Mouse (Mus musculus) neural tube, embryonic 12.5 days (tissue): ENCODE measurements at regions not wholly inside any gene's neighbourhood (a gene's known extent, or its start where the extent isn't known, plus 50 kb on each side); places are given as distances from the start of the nearest gene placed in this dataset.
A peak's percentile ranks its signal among the peaks of the same experiment; 100 is the strongest.
"Not testable (repeated sequence)": the region's sequence is repeated elsewhere in the genome, so short reads cannot be mapped to it uniquely, and the experiment has no call there.

ENCODE experiments used
- ATAC-seq: fragments of 200-750 bp; cut with Nextera tagmentation; 2 replicates; pipeline ENCODE4 v1.8.0; 2017; ENCODE audit warnings: low read depth, mild to moderate bottlenecking, moderate TSS enrichment, moderate library complexity; ENCODE audit not compliant: low FRiP score
- H3K27ac ChIP-seq: fragments of 300-500 bp; sonication (generic); 2 replicates; pipeline ENCODE4 v1.5.1; 2016
- H3K27me3 ChIP-seq: fragments of 300-500 bp; sonication (generic); replicated peaks from 2 replicates; pipeline ENCODE4 v1.6.1; 2016; ENCODE audit warnings: mild to moderate bottlenecking
- H3K36me3 ChIP-seq: fragments of 300-500 bp; sonication (generic); 2 replicates; pipeline ENCODE4 v1.6.1; 2016; ENCODE audit warnings: mild to moderate bottlenecking
- H3K4me1 ChIP-seq: fragments of 300-500 bp; sonication (generic); 2 replicates; pipeline ENCODE4 v1.6.1; 2016
- H3K4me2 ChIP-seq: fragments of 300-500 bp; sonication (generic); replicated peaks from 2 replicates; pipeline ENCODE4 v1.6.1; 2016; ENCODE audit warnings: mild to moderate bottlenecking
- H3K4me3 ChIP-seq: fragments of 300-500 bp; sonication (generic); 2 replicates; pipeline ENCODE4 v1.5.1; 2016
- H3K9ac ChIP-seq: fragments of 300-500 bp; sonication (generic); 2 replicates; pipeline ENCODE4 v1.6.1; 2016; ENCODE audit warnings: mild to moderate bottlenecking
- H3K9me3 ChIP-seq: fragments of 300-500 bp; sonication (generic); 2 replicates; pipeline ENCODE4 v1.6.1; 2016; ENCODE audit warnings: mild to moderate bottlenecking
- WGBS: fragments of 180-500 bp; shearing (Covaris S2); methylation state at CpG from one replicate; pipeline ENCODE4 v1.1.7; 2016; 5-methylcytosine and 5-hydroxymethylcytosine counted together

- ATAC-seq: no peak
- Histone ChIP-seq H3K4me3 (no peak overlapping the region), H3K4me2 (no peak overlapping the region), H3K9me3 (no peaks in the 10 kb centered on the region), H3K9ac (no peak overlapping the region), H3K27ac (no peak overlapping the region), H3K36me3 (no peaks in the 10 kb centered on the region), H3K27me3 (no peaks in the 10 kb centered on the region), H3K4me1 (no peaks in the 10 kb centered on the region)
- WGBS: 73% methylated on average over 6 of the region's 6 CpGs
Observed at GRCm38 (mm10) chr5:102123285-102123684, 53.6 kb upstream of the Wdfy3 start.

- H3K36me3 ChIP-seq: no peaks in the 10 kb centered on the region
- H3K9ac ChIP-seq: no peak overlapping the region
- no peaks in the 10 kb centered on the region for H3K4me1 ChIP-seq
- ATAC-seq: no peak
- H3K4me2 ChIP-seq: no peak overlapping the region
- H3K27me3 ChIP-seq: no peaks in the 10 kb centered on the region
- no peaks in the 10 kb centered on the region for H3K9me3 ChIP-seq
- no peak overlapping the region for H3K4me3 ChIP-seq
- no peak overlapping the region for H3K27ac ChIP-seq
- WGBS: 13% methylated on average over 3 of the region's 3 CpGs
Observed at GRCm38 (mm10) chr5:102126737-102127136, 57.0 kb upstream of the Wdfy3 start.

GRCm38 (mm10) chr5:102147991-102148390, 78.3 kb upstream of the Wdfy3 start:
- WGBS: 84% methylated on average over 4 of the region's 4 CpGs
- H3K9me3 ChIP-seq: no peaks in the 10 kb centered on the region
- H3K4me2 ChIP-seq: no peak overlapping the region
- no peak overlapping the region for H3K27ac ChIP-seq
- no peak for ATAC-seq
- no peak overlapping the region for H3K4me3 ChIP-seq
- no peak overlapping the region for H3K9ac ChIP-seq
- no peaks in the 10 kb centered on the region for H3K4me1 ChIP-seq
- no peaks in the 10 kb centered on the region for H3K27me3 ChIP-seq
- H3K36me3 ChIP-seq: no peaks in the 10 kb centered on the region

- no peak overlapping the region for H3K4me3 ChIP-seq
- no peaks in the 10 kb centered on the region for H3K27me3 ChIP-seq
- H3K4me2 ChIP-seq: no peak overlapping the region
- 0 out of 2 replicates have a peak, but pooled peaks have one; percentile 58 for ATAC-seq
- H3K27ac ChIP-seq: no peak overlapping the region
- H3K9me3 ChIP-seq: no peaks in the 10 kb centered on the region
- no peaks in the 10 kb centered on the region for H3K4me1 ChIP-seq
- H3K36me3 ChIP-seq: no peaks in the 10 kb centered on the region
- H3K9ac ChIP-seq: no peak overlapping the region
- 49% methylated on average over 14 of the region's 14 CpGs for WGBS
Observed at GRCm38 (mm10) chr5:102149481-102150129, 79.9 kb upstream of the Wdfy3 start.

- Histone ChIP-seq H3K27me3 (no peaks in the 10 kb centered on the region), H3K27ac (no peak overlapping the region), H3K9ac (no peak overlapping the region), H3K4me3 (no peak overlapping the region), H3K36me3 (no peaks in the 10 kb centered on the region), H3K4me2 (no peak overlapping the region), H3K9me3 (no peaks in the 10 kb centered on the region), H3K4me1 (no peaks in the 10 kb centered on the region)
- no peak for ATAC-seq
- WGBS: 24% methylated on average over 2 of the region's 2 CpGs
Observed at GRCm38 (mm10) chr5:102159621-102160020, 89.9 kb upstream of the Wdfy3 start.

- H3K4me2 ChIP-seq: no peak overlapping the region
Observed at GRCm38 (mm10) chr5:102167981-102168380, 98.3 kb upstream of the Wdfy3 start.

GRCm38 (mm10) chr5:102171808-102172207, 102.1 kb upstream of the Wdfy3 start:
- H3K9me3 ChIP-seq: no peaks in the 10 kb centered on the region
- ATAC-seq: no peak
- no peaks in the 10 kb centered on the region for H3K36me3 ChIP-seq
- no peak overlapping the region for H3K27ac ChIP-seq
- H3K4me1 ChIP-seq: no peaks in the 10 kb centered on the region
- no peak overlapping the region for H3K4me2 ChIP-seq
- H3K27me3 ChIP-seq: no peaks in the 10 kb centered on the region
- no peak overlapping the region for H3K4me3 ChIP-seq
- WGBS: 81% methylated on average over 2 of the region's 3 CpGs
- no peak overlapping the region for H3K9ac ChIP-seq

More at GRCm38 (mm10) chr5:102167981-102168380, 98.3 kb upstream of the Wdfy3 start:
- no peaks in the 10 kb centered on the region for H3K9me3 ChIP-seq
- no peaks in the 10 kb centered on the region for H3K36me3 ChIP-seq
- H3K4me3 ChIP-seq: no peak overlapping the region
- H3K9ac ChIP-seq: no peak overlapping the region
- no peaks in the 10 kb centered on the region for H3K4me1 ChIP-seq
- H3K27ac ChIP-seq: no peak overlapping the region
- ATAC-seq: no peak
- WGBS: 41% methylated on average over 4 of the region's 4 CpGs
- no peaks in the 10 kb centered on the region for H3K27me3 ChIP-seq

GRCm38 (mm10) chr5:102180250-102180649, 110.5 kb upstream of the Wdfy3 start:
- Histone ChIP-seq H3K27ac (no peak overlapping the region), H3K4me2 (no peak overlapping the region), H3K27me3 (no peaks in the 10 kb centered on the region), H3K4me3 (no peak overlapping the region), H3K9ac (no peak overlapping the region), H3K4me1 (no peaks in the 10 kb centered on the region), H3K9me3 (no peaks in the 10 kb centered on the region), H3K36me3 (no peaks in the 10 kb centered on the region)
- no peak for ATAC-seq
- 87% methylated on average over 8 of the region's 8 CpGs for WGBS

- not testable (repeated sequence) for H3K4me1 ChIP-seq, ATAC-seq, H3K4me3 ChIP-seq
Observed at GRCm38 (mm10) chr5:102188951-102189350, 119.2 kb upstream of the Wdfy3 start.

GRCm38 (mm10) chr5:102206456-102206855, 136.7 kb upstream of the Wdfy3 start:
- Histone ChIP-seq H3K27me3 (no peaks in the 10 kb centered on the region), H3K9ac (no peak overlapping the region), H3K4me2 (no peak overlapping the region), H3K36me3 (no peaks in the 10 kb centered on the region), H3K4me1 (no peaks in the 10 kb centered on the region), H3K27ac (no peak overlapping the region), H3K4me3 (no peak overlapping the region), H3K9me3 (no peaks in the 10 kb centered on the region)
- WGBS: 55% methylated on average over 4 of the region's 4 CpGs
- ATAC-seq: no peak

More at GRCm38 (mm10) chr5:102188951-102189350, 119.2 kb upstream of the Wdfy3 start:
- WGBS: 90% methylated on average over 4 of the region's 4 CpGs
- H3K36me3 ChIP-seq, H3K4me2 ChIP-seq, H3K9ac ChIP-seq, H3K9me3 ChIP-seq, H3K27me3 ChIP-seq, H3K27ac ChIP-seq: not testable (repeated sequence)

- Histone ChIP-seq H3K36me3 (no peaks in the 10 kb centered on the region), H3K9ac (no peak overlapping the region), H3K4me2 (peak overlapping the region; percentile 50), H3K9me3 (no peaks in the 10 kb centered on the region), H3K27ac (no peak overlapping the region), H3K4me3 (no peak overlapping the region), H3K27me3 (no peaks in the 10 kb centered on the region), H3K4me1 (no peaks in the 10 kb centered on the region)
- peak; percentile 85 for ATAC-seq
- WGBS: 4% methylated on average over 16 of the region's 16 CpGs
Observed at GRCm38 (mm10) chr5:102206953-102207352, 137.2 kb upstream of the Wdfy3 start.

GRCm38 (mm10) chr5:102213145-102213544, 143.4 kb upstream of the Wdfy3 start:
- no peak for ATAC-seq
- no peaks in the 10 kb centered on the region for H3K36me3 ChIP-seq
- H3K27me3 ChIP-seq: no peaks in the 10 kb centered on the region
- H3K9ac ChIP-seq: no peak overlapping the region
- H3K4me3 ChIP-seq: no peak overlapping the region
- WGBS: 69% methylated on average over 6 of the region's 6 CpGs
- no peak overlapping the region for H3K4me2 ChIP-seq
- no peak overlapping the region for H3K27ac ChIP-seq
- no peaks in the 10 kb centered on the region for H3K4me1 ChIP-seq
- no peaks in the 10 kb centered on the region for H3K9me3 ChIP-seq

GRCm38 (mm10) chr5:102227131-102227530, 157.4 kb upstream of the Wdfy3 start:
- no peak overlapping the region for H3K27ac ChIP-seq
- WGBS: 72% methylated on average over 6 of the region's 6 CpGs
- H3K4me1 ChIP-seq: no peaks in the 10 kb centered on the region
- H3K9me3 ChIP-seq: no peaks in the 10 kb centered on the region
- no peaks in the 10 kb centered on the region for H3K27me3 ChIP-seq
- no peak for ATAC-seq
- H3K36me3 ChIP-seq: no peaks in the 10 kb centered on the region
- no peak overlapping the region for H3K4me3 ChIP-seq
- no peak overlapping the region for H3K9ac ChIP-seq
- no peak overlapping the region for H3K4me2 ChIP-seq
